18 mouse cellular contexts compared by ENCODE assay signal in genomic region chr7:139769167-139769566, GRCm38 (mm10).
"Had no signal": no experiment of that assay in that cellular context is flagged by ENCODE, and none has a peak within 500 bp of the region (broad histone marks: within the 10 kb centered on the region; RNA-seq: fewer than 3 reads in every experiment).

No protein-coding gene starts in this region.

- H3K27ac ChIP-seq: layer of hippocampus, adult 2 months; limb, embryonic 13.5 days; liver, embryonic 13.5 days; lung, embryonic 15.5 days; macrophage; midbrain, embryonic 15.5 days; neural tube, embryonic 13.5 days had no signal

- H3K4me2 ChIP-seq: limb, embryonic 13.5 days; liver, embryonic 13.5 days; lung, embryonic 15.5 days; midbrain, embryonic 11.5 days; midbrain, embryonic 15.5 days; neural tube, embryonic 13.5 days had no signal

- H3K9ac ChIP-seq: limb, embryonic 13.5 days; liver, embryonic 13.5 days; liver, postnatal 0 days; lung, embryonic 15.5 days; midbrain, embryonic 15.5 days; neural tube, embryonic 13.5 days had no signal

- H3K36me3 ChIP-seq: limb, embryonic 13.5 days; liver, embryonic 13.5 days; lung, embryonic 15.5 days; midbrain, embryonic 15.5 days; neural tube, embryonic 13.5 days had no signal

- H3K4me3 ChIP-seq: layer of hippocampus, adult 2 months; limb, embryonic 13.5 days; liver, embryonic 13.5 days; lung, embryonic 15.5 days; megakaryocyte, embryonic 14.5 days; midbrain, embryonic 15.5 days; neural tube, embryonic 13.5 days had no signal

- H3K27me3 ChIP-seq: limb, embryonic 13.5 days; liver, embryonic 13.5 days; lung, embryonic 15.5 days; midbrain, embryonic 15.5 days; neural tube, embryonic 13.5 days had no signal

- DNase-seq: kidney, adult 9 months; kidney, postnatal 4 days; liver, embryonic 13.5 days; liver, postnatal 0 days; lung, postnatal 14 days; retina, postnatal 1 day; right cerebral cortex, postnatal 4 days; spleen, adult 18-20 months; thymus, adult 2 months; thymus, postnatal 36 days had no signal

- ATAC-seq: liver, postnatal 0 days; midbrain, embryonic 15.5 days had no signal

- H3K9me3 ChIP-seq: limb, embryonic 13.5 days; liver, embryonic 13.5 days; lung, embryonic 15.5 days; midbrain, embryonic 15.5 days had no signal

- H3K4me1 ChIP-seq: limb, embryonic 13.5 days; liver, embryonic 13.5 days; lung, embryonic 15.5 days; neural tube, embryonic 13.5 days had no signal
